8 mouse cellular contexts compared by ENCODE assay signal in the genomic region with DNA sequence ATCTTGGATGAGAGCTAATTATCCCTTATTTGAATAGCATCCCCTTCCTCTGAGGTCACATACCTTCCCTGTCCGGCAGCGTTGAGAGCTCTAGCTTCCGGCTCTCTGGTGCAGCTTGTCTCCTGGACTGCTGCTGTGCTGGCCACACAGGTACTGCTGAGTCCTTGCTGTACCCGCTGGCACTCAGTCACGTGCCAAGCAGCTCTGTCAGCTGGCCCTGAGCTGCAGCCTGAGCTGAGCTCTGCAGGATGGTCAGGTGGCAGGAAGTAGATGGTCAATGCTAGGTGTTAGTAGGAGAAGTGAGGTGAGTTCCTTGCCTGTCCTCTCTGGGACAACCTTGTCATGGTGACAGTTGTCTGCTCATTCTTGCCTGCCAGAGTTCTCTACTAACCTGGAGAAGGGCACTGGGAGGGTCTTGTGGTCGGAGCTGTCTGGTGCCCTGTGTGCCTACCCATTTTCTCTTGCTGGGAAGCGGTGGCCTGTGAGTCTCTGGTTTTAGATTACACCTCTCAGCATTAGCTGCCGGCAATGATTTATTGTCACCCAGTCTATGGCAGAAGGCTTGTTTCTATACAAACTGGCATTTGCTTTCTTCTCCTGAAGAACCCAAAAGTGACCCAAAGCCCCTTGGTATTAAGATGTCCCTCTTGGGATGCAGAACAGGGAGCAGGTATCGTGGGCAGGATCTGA. TPM values are rescaled to one million over a fixed set of nuclear protein-coding genes. Genes with fewer than 3 reads are reported as not detected.
DNase-seq lines count a peak whose midpoint lies in the region; ATAC-seq lines count a peak whose summit lies in the region.
"Had no signal": no experiment of that assay in that cellular context is flagged by ENCODE, and none has a peak within 500 bp of the region (broad histone marks: within the 10 kb centered on the region; RNA-seq: fewer than 3 reads in every experiment).

No protein-coding gene starts in this region.

- WGBS in lung, embryonic 15.5 days = 62% methylated on average over 9 of the region's 9 CpGs
- 59% methylated on average over 9 of the region's 9 CpGs for WGBS in embryonic facial prominence, embryonic 13.5 days
- WGBS in kidney, embryonic 15.5 days = 45% methylated on average over 9 of the region's 9 CpGs
- 67% methylated on average over 9 of the region's 9 CpGs for WGBS in stomach, embryonic 15.5 days

- H3K36me3 ChIP-seq in lung, embryonic 15.5 days = peaks cover 13% of the 10 kb centered on the region; the same call in 1 of the 2 replicates
- peaks cover 55% of the 10 kb centered on the region for H3K36me3 ChIP-seq in embryonic facial prominence, embryonic 13.5 days
- peaks cover 36% of the 10 kb centered on the region for H3K36me3 ChIP-seq in kidney, embryonic 15.5 days
- H3K36me3 ChIP-seq in stomach, embryonic 15.5 days = no peaks in the 10 kb centered on the region
- H3K36me3 ChIP-seq: liver, embryonic 15.5 days had no signal

- no peaks in the 10 kb centered on the region for H3K27me3 ChIP-seq in lung, embryonic 15.5 days
- no peaks in the 10 kb centered on the region for H3K27me3 ChIP-seq in embryonic facial prominence, embryonic 13.5 days
- H3K27me3 ChIP-seq in kidney, embryonic 15.5 days = no peaks in the 10 kb centered on the region
- no peaks in the 10 kb centered on the region for H3K27me3 ChIP-seq in stomach, embryonic 15.5 days (replicated peaks)
- H3K27me3 ChIP-seq: liver, embryonic 15.5 days had no signal

- no peak overlapping the region for H3K9ac ChIP-seq in lung, embryonic 15.5 days
- H3K9ac ChIP-seq in embryonic facial prominence, embryonic 13.5 days = no peak overlapping the region
- H3K9ac ChIP-seq in kidney, embryonic 15.5 days = no peak overlapping the region
- H3K9ac ChIP-seq in stomach, embryonic 15.5 days = no peak overlapping the region
- H3K9ac ChIP-seq: liver, embryonic 15.5 days had no signal

- peaks cover 17% of the 10 kb centered on the region for H3K4me1 ChIP-seq in lung, embryonic 15.5 days
- H3K4me1 ChIP-seq in embryonic facial prominence, embryonic 13.5 days = peaks cover 18% of the 10 kb centered on the region
- peaks cover 41% of the 10 kb centered on the region for H3K4me1 ChIP-seq in kidney, embryonic 15.5 days
- H3K4me1 ChIP-seq in stomach, embryonic 15.5 days = peaks cover 9% of the 10 kb centered on the region
- H3K4me1 ChIP-seq: liver, embryonic 15.5 days had no signal

- no peaks in the 10 kb centered on the region for H3K9me3 ChIP-seq in lung, embryonic 15.5 days
- H3K9me3 ChIP-seq in embryonic facial prominence, embryonic 13.5 days = no peaks in the 10 kb centered on the region
- H3K9me3 ChIP-seq in kidney, embryonic 15.5 days (replicated peaks) = no peaks in the 10 kb centered on the region
- no peaks in the 10 kb centered on the region for H3K9me3 ChIP-seq in stomach, embryonic 15.5 days
- H3K9me3 ChIP-seq: liver, embryonic 15.5 days had no signal

- DNase-seq in lung, postnatal 14 days = no peak
- no peak for DNase-seq in thymus, adult 18-20 months

- no peak overlapping the region for H3K4me2 ChIP-seq in lung, embryonic 15.5 days
- H3K4me2 ChIP-seq in embryonic facial prominence, embryonic 13.5 days = no peak overlapping the region
- peak overlapping the region; percentile 28; the same call in 1 of the 2 replicates for H3K4me2 ChIP-seq in kidney, embryonic 15.5 days
- H3K4me2 ChIP-seq in stomach, embryonic 15.5 days = no peak overlapping the region
- H3K4me2 ChIP-seq: liver, embryonic 15.5 days had no signal

- H3K27ac ChIP-seq in lung, embryonic 15.5 days = peak overlapping the region; percentile 74; the same call in 1 of the 2 replicates
- H3K27ac ChIP-seq in embryonic facial prominence, embryonic 13.5 days = peak overlapping the region; percentile 73; the same call in 1 of the 2 replicates
- peak overlapping the region; percentile 89 for H3K27ac ChIP-seq in kidney, embryonic 15.5 days
- peak overlapping the region; percentile 70 for H3K27ac ChIP-seq in stomach, embryonic 15.5 days
- H3K27ac ChIP-seq: liver, embryonic 15.5 days had no signal

- no peak for ATAC-seq in lung, embryonic 15.5 days (ENCODE audit: borderline replicate concordance, extremely low read depth, low FRiP score, low TSS enrichment)
- ATAC-seq in embryonic facial prominence, embryonic 13.5 days (ENCODE audit: insufficient number of reproducible peaks, insufficient read depth, low FRiP score, low TSS enrichment, low read depth) = no peak
- ATAC-seq in kidney, embryonic 15.5 days (replicated peaks; ENCODE audit: low FRiP score) = peak; percentile 58
- ATAC-seq in stomach, embryonic 15.5 days (ENCODE audit: insufficient read depth, low FRiP score, low read depth) = peak; percentile 43; the same call in 1 of the 2 replicates
- ATAC-seq in granulocyte monocyte progenitor cell, adult 5-6 weeks (replicated peaks; ENCODE audit: poor library complexity, severe bottlenecking) = no peak

- H3K4me3 ChIP-seq in lung, embryonic 15.5 days = no peak overlapping the region
- no peak overlapping the region for H3K4me3 ChIP-seq in embryonic facial prominence, embryonic 13.5 days
- no peak overlapping the region for H3K4me3 ChIP-seq in kidney, embryonic 15.5 days (replicated peaks)
- no peak overlapping the region for H3K4me3 ChIP-seq in stomach, embryonic 15.5 days (replicated peaks)
- H3K4me3 ChIP-seq: liver, embryonic 15.5 days had no signal

RNA-seq across cellular contexts. Expression of a gene that starts 53.1 kb away (rescaled TPM):
- polyA plus RNA-seq in lung, embryonic 15.5 days (2015; fragmentation: Nextera tagmentation; extraction: Ambion mirVana) = not detected in 2 replicates
- not detected in 2 replicates for polyA plus RNA-seq in embryonic facial prominence, embryonic 13.5 days (2015; fragmentation: Nextera tagmentation; extraction: Ambion mirVana)
- not detected in 2 replicates for polyA plus RNA-seq in kidney, embryonic 15.5 days (2015; fragmentation: Nextera tagmentation; extraction: Ambion mirVana)
- polyA plus RNA-seq in stomach, embryonic 15.5 days (2015; fragmentation: Nextera tagmentation; extraction: Ambion mirVana) = 0.15 and 0.18 TPM in 2 replicates
- 1.1 TPM in 1 of 2 replicates, not detected in the other for total RNA-seq in granulocyte monocyte progenitor cell, adult 5-6 weeks (2014; fragmentation: Nextera tagmentation)
- total RNA-seq in granulocyte monocyte progenitor cell, adult 5-6 weeks (2017) = 0.47 TPM in 1 of 2 replicates, not detected in the other
- polyA plus RNA-seq: liver, embryonic 15.5 days had no signal

Comparison
In these comparisons a context has a peak if more than half of its experiments do, and no peak if none do; other contexts are left out.
1. ATAC-seq: peak in kidney, embryonic 15.5 days (single experiment) and stomach, embryonic 15.5 days (single experiment); none in lung, embryonic 15.5 days (single experiment), embryonic facial prominence, embryonic 13.5 days (single experiment) and granulocyte monocyte progenitor cell, adult 5-6 weeks (single experiment).
2. Peak in every context shown above with its lines, with median percentiles within 50 percentile points of each other: H3K27ac ChIP-seq.